Mouse (Mus musculus) forebrain, embryonic 10.5 days (tissue): ENCODE measurements around the gene Acvrl1. TPM values are rescaled to one million over a fixed set of nuclear protein-coding genes. Genes with fewer than 3 reads are reported as not detected.

ENCODE experiments used
- DNase-seq: peaks from one replicate; pipeline ENCODE4 v3.0.0-alpha.2; 2017; ENCODE audit warnings: low spot score; ENCODE audit errors: extremely low spot score
- H3K27ac ChIP-seq: fragments of 300-500 bp; sonication (generic); 2 replicates; pipeline ENCODE4 v1.5.1; 2016; ENCODE audit warnings: mild to moderate bottlenecking
- H3K27me3 ChIP-seq: fragments of 300-500 bp; sonication (generic); 2 replicates; pipeline ENCODE4 v1.6.1; 2016; ENCODE audit warnings: mild to moderate bottlenecking; ENCODE audit not compliant: poor library complexity, severe bottlenecking
- H3K36me3 ChIP-seq: fragments of 300-500 bp; sonication (generic); replicated peaks from 2 replicates; pipeline ENCODE4 v1.6.1; 2016; ENCODE audit warnings: mild to moderate bottlenecking, moderate library complexity
- H3K4me1 ChIP-seq: fragments of 300-500 bp; sonication (generic); 2 replicates; pipeline ENCODE4 v1.6.1; 2016
- H3K4me3 ChIP-seq: fragments of 300-500 bp; sonication (generic); 2 replicates; pipeline ENCODE4 v1.5.1; 2016; ENCODE audit warnings: mild to moderate bottlenecking, moderate library complexity
- H3K9me3 ChIP-seq: fragments of 300-500 bp; sonication (generic); 2 replicates; pipeline ENCODE4 v1.6.1; 2016; ENCODE audit warnings: mild to moderate bottlenecking, moderate library complexity
- WGBS: fragments of 180-500 bp; shearing (Covaris S2); methylation state at CpG from one replicate; pipeline ENCODE4 v1.1.7; 2016; 5-methylcytosine and 5-hydroxymethylcytosine counted together
- polyA plus RNA-seq: library from polyadenylated mRNA; unstranded; fragments of >200 nt; fragmentation: Nextera tagmentation; extraction: Ambion mirVana; gene quantifications from 2 replicates; pipeline ENCODE4 v1.2.1, GENCODE M21; 2016

The Acvrl1 gene
- polyA plus RNA-seq, 1 experiment from 2014 or later, result 8.0 TPM

DNA sequence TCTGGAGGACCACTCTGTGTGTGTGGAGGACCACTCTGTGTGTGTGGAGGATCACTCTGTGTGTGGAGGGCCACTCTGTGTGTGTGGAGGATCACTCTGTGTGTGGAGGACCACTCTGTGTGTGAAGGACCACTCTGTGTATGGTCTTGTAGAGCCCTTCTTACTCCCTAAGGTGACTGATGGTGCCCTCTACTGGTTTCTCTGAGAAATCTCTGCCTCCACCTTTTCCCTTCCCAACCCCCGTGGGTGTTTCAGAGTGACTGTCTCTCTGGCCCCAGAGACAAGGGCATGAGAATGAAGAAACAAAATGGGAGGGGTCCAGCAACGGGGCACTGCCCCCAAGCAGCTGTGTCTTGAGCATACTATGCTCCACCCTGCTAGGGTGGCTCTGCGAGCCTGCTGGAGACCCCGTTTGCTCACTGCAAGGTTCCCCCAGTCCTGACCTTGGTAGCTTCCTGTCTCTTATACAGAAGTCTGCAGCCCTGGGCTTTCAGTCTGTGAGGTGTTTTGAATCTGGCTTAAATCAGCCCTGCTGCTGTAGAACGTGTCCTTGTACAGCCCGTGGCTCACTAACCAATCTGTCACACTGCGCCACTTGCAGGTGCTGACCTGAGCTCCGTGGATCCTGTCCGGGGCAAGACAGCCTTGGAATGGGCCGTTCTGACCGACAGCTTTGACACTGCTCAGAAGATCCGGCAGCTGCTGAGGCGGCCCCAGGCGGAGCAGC, 9.8 kb upstream of the Acvrl1 start:
- Histone ChIP-seq H3K36me3 (no peaks in the 10 kb centered on the region), H3K27ac (peak overlapping the region; percentile 53), H3K4me3 (no peak overlapping the region), H3K4me1 (peaks cover 26% of the 10 kb centered on the region), H3K9me3 (peaks cover 3% of the 10 kb centered on the region; the same call in 1 of the 2 replicates), H3K27me3 (0 out of 2 replicates have a peak, but pooled peaks cover 11% of the 10 kb centered on the region)
- 64% methylated on average over 14 of the region's 14 CpGs for WGBS
- no peak for DNase-seq

DNA sequence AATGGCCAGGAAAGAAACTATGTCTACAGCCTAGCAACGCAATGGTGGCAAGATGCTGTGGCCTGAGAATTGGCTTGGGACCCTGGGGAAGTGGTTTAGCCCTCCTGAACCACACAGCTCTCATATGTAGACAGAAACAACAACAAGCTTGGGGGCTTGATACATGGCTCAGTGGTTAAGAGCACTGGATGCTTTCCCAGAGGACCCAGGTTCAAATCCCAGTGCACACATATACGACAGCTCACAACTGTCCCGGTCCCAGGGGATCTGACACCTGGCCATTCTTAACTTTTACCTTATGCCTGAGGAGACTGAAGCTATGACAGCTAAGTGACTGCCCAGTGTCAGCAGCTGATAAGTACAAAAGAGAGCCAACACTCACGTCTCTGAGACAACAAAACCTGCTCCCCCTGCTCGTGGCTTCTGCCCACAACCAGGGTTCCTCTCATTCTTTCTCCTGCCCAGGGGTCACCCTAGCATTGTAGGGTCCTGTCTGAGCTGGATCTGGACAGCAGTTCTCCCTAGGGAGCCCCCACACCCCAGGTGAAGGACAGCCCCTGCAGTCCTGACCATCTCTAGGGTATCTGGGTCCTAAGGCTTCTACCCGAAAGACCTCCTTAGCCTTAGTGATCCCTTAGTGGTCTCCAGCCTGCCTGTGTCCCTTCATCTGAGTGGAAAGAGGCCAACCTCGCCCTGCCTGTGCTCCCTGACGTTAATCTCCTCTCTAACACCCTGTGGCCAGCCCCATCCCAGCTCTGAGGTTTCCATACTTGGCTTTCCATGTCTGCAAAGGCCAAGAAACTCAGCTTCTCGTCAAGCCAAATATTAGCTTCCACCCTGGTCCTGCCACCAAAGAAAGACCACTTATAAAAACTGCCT, 6.7 kb upstream of the Acvrl1 start:
- Histone ChIP-seq H3K27me3 (peaks cover 20% of the 10 kb centered on the region), H3K4me1 (peaks cover 26% of the 10 kb centered on the region), H3K27ac (no peak overlapping the region), H3K4me3 (no peak overlapping the region), H3K36me3 (no peaks in the 10 kb centered on the region), H3K9me3 (no peaks in the 10 kb centered on the region)
- DNase-seq, result no peak
- WGBS, result 72% methylated on average over 9 of the region's 9 CpGs

- Histone ChIP-seq H3K4me1 (peaks cover 26% of the 10 kb centered on the region), H3K4me3 (no peak overlapping the region), H3K36me3 (no peaks in the 10 kb centered on the region), H3K27ac (no peak overlapping the region), H3K27me3 (peaks cover 26% of the 10 kb centered on the region), H3K9me3 (no peaks in the 10 kb centered on the region)
- DNase-seq, result no peak
- WGBS, result 30% methylated on average over 2 of the region's 2 CpGs
These were observed 6.1 kb upstream of the Acvrl1 start for GRCm38 (mm10) chr15:101122290-101122589.

DNA sequence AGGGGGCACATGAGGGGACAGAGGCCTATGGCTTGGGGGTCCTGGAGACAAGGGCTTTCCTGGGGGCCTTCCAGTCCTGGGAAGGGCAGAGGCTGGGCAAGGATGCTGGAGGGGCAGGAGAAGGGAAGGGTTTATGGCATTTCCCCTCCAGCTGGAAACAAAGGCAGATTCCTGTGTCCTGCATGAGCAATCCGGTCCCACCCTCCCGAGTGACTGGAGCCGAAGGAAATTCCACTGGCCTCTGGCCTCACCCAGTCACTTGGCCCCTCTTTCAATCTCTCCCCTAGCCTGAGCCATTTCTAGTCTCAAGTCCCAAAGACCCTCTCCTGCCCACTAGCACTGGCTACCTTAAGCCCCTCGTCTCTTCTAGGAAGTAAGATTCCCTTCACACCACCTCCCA, 5.1 kb upstream of the Acvrl1 start:
- peaks cover 31% of the 10 kb centered on the region for H3K4me1 ChIP-seq
- H3K36me3 ChIP-seq, result no peaks in the 10 kb centered on the region
- H3K4me3 ChIP-seq, result no peak overlapping the region
- no peak for DNase-seq
- H3K27ac ChIP-seq, result peak overlapping the region; percentile 58
- 76% methylated on average over 4 of the region's 4 CpGs for WGBS
- H3K9me3 ChIP-seq, result no peaks in the 10 kb centered on the region
- peaks cover 36% of the 10 kb centered on the region for H3K27me3 ChIP-seq

DNA sequence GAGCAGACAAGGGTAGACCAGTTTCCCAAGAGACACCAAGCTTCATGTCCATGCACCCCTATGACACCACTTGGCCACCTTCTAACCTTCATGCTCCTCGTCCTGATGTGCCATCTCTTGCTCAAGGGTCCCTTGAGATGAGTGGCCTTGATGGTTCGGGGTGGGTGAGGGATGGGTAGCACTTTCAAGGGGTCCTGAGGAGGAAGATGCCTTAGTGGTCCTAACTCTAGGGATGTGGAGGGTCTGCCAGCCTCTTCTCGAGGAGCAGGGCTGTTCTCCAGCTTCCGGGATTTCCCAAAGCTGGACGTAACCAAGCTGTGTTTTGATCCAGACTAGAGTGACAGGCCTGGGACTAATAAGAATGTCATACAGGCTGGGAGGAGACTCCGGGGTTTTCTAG, 2.8 kb upstream of the Acvrl1 start:
- no peak overlapping the region for H3K27ac ChIP-seq
- H3K9me3 ChIP-seq, result no peaks in the 10 kb centered on the region
- no peak for DNase-seq
- no peak overlapping the region for H3K4me3 ChIP-seq
- H3K27me3 ChIP-seq, result peaks cover 48% of the 10 kb centered on the region
- peaks cover 30% of the 10 kb centered on the region for H3K4me1 ChIP-seq
- WGBS, result 90% methylated on average over 6 of the region's 6 CpGs
- H3K36me3 ChIP-seq, result no peaks in the 10 kb centered on the region

DNA sequence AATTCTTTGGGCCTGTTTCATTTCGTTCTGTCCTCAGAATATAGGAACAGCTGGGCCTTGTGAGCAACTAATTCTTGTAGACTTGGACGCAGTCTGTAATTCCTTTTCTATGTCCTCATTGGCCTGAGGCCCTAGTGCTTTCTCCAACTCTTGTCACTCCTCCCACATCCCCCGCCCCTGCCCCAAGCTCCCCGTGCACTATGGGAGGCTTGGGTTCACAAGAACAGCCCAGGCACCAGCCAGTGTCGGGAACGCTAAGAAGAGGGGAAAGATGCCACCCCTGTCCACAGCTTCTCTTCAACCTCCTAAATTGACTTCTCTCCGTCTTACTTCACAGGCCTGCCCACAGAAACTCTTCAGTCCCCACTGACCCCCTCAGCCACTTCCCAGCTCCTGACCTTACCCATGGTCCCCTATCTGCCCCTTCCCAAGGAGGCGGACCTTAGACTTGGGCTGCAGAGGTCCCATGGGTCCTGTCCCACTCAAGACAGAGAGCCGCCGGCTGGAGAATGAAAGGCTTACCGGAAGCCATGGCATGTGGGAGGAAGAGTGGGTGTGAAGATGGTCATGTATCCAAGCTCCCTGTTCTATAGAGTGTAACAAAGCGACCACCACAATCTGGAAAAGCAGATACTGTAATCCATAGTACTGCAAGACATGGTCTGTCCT, 1.3 kb upstream of the Acvrl1 start:
- 76% methylated on average over 12 of the region's 12 CpGs for WGBS

DNA sequence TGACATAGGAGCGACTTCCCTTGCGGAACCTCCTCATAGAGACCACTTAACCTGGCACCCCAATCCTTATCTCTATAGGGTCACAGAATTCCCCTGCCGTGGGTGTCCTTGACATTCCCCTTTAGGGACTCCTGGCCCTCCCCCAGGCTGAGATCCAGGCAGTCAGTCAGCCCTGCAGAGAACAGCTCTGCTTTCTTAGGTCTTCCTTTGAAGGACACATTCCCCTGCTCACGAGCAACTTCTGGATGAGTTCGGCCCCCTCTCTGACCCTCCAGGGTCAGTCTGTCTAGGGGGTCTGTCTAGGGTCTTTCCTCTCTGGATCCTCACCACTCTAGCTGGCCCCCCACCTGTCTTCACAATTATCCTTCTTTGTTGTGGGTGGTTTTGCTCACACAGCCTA, 1.1 kb downstream of the Acvrl1 start:
- no peak for DNase-seq
- peak overlapping the region; percentile 48 for H3K4me3 ChIP-seq
- no peaks in the 10 kb centered on the region for H3K36me3 ChIP-seq
- no peaks in the 10 kb centered on the region for H3K9me3 ChIP-seq
- H3K4me1 ChIP-seq, result peaks cover 49% of the 10 kb centered on the region
- H3K27me3 ChIP-seq, result peaks cover 78% of the 10 kb centered on the region
- peak overlapping the region; percentile 67; the same call in 1 of the 2 replicates for H3K27ac ChIP-seq
- 33% methylated on average over 5 of the region's 5 CpGs for WGBS

More for the DNA sequence above, 1.3 kb upstream of the Acvrl1 start:
- Histone ChIP-seq H3K27ac (no peak overlapping the region), H3K9me3 (no peaks in the 10 kb centered on the region), H3K36me3 (no peaks in the 10 kb centered on the region), H3K4me1 (peaks cover 40% of the 10 kb centered on the region), H3K4me3 (no peak overlapping the region), H3K27me3 (peaks cover 62% of the 10 kb centered on the region)
- DNase-seq, result no peak

GRCm38 (mm10) chr15:101131498-101131897, 3.2 kb downstream of the Acvrl1 start:
- no peak overlapping the region for H3K4me3 ChIP-seq
- H3K27ac ChIP-seq, result no peak overlapping the region
- H3K27me3 ChIP-seq, result peaks cover 82% of the 10 kb centered on the region
- no peaks in the 10 kb centered on the region for H3K9me3 ChIP-seq
- no peaks in the 10 kb centered on the region for H3K36me3 ChIP-seq
- peaks cover 62% of the 10 kb centered on the region for H3K4me1 ChIP-seq
- 46% methylated on average over 11 of the region's 11 CpGs for WGBS
- DNase-seq, result no peak

DNA sequence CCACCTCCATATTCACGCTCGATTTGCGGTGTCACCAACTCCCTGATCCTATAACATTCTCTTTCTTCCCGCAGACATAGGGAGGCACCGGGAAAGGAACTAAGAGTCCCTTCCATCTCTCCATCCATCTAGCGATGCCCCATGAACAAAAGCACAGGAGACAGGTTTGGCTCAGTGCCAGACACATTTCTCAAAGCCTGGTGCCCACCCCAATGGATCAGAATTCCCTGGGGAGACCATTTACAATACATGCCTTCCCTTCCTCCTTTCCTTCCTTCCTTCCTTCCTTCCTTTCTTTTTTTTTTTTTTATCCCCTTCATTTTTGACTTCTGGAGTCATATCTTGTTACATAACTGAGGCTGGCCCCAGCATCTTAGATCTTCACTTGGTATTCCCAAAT, 3.7 kb downstream of the Acvrl1 start:
- no peak for DNase-seq
- no peak overlapping the region for H3K27ac ChIP-seq
- H3K36me3 ChIP-seq, result no peaks in the 10 kb centered on the region
- H3K9me3 ChIP-seq, result no peaks in the 10 kb centered on the region
- H3K4me3 ChIP-seq, result no peak overlapping the region
- peaks cover 78% of the 10 kb centered on the region for H3K27me3 ChIP-seq
- 78% methylated on average over 6 of the region's 6 CpGs for WGBS
- peaks cover 62% of the 10 kb centered on the region for H3K4me1 ChIP-seq

- DNase-seq, result no peak
- H3K9me3 ChIP-seq, result no peaks in the 10 kb centered on the region
These were observed 4.4 kb downstream of the Acvrl1 start for GRCm38 (mm10) chr15:101132761-101133160.

DNA sequence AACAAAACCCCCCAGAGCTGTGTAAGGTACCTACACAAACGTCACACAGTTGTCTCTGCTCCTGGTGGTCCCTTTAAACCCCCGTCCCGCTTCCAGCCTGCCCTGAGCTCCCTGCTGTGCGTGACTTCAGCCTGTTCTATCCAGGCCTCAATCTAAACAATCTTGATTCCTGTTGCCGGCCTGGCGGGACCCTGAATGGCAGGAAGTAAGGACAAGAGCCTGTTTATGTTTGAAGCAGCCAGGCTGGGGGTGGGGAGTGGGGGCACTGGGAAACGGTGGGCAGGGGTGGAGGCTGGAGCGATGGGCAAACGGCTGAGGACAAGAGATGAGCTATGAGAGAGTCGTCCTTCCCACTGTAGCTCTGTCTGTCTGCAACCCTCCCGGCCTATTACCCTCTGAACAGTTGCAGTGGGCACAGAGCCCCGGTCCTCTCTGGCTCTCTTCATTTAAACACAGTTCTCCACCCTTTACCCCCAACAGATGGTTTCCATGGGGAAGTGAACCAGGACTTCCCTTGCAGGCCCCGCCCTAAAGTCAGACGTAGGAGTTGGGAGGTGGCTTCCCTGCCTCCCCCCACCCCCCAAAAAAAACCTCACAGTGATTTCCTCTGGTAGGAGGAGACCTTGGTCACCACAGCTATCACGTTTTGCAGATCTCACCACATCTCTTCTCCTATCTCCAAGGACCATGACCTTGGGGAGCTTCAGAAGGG, 5.8 kb downstream of the Acvrl1 start:
- no peak for DNase-seq

More at GRCm38 (mm10) chr15:101132761-101133160, 4.4 kb downstream of the Acvrl1 start:
- 0 out of 2 replicates have a peak, but pooled peaks cover 3% of the 10 kb centered on the region for H3K36me3 ChIP-seq
- 82% methylated on average over 6 of the region's 6 CpGs for WGBS
- peak overlapping the region; percentile 48 for H3K27ac ChIP-seq
- H3K27me3 ChIP-seq, result peaks cover 70% of the 10 kb centered on the region
- no peak overlapping the region for H3K4me3 ChIP-seq
- peaks cover 62% of the 10 kb centered on the region for H3K4me1 ChIP-seq

GRCm38 (mm10) chr15:101135405-101135804, 7.1 kb downstream of the Acvrl1 start:
- peaks cover 58% of the 10 kb centered on the region for H3K27me3 ChIP-seq
- H3K9me3 ChIP-seq, result no peaks in the 10 kb centered on the region
- H3K27ac ChIP-seq, result peak overlapping the region; percentile 45
- H3K36me3 ChIP-seq, result 0 out of 2 replicates have a peak, but pooled peaks cover 3% of the 10 kb centered on the region
- 69% methylated on average over 8 of the region's 8 CpGs for WGBS
- no peak for DNase-seq
- peak overlapping the region; percentile 24 for H3K4me3 ChIP-seq
- H3K4me1 ChIP-seq, result peaks cover 56% of the 10 kb centered on the region

More for the DNA sequence above, 5.8 kb downstream of the Acvrl1 start:
- peaks cover 50% of the 10 kb centered on the region for H3K4me1 ChIP-seq
- no peaks in the 10 kb centered on the region for H3K9me3 ChIP-seq
- 0 out of 2 replicates have a peak, but pooled peaks cover 3% of the 10 kb centered on the region for H3K36me3 ChIP-seq
- peak overlapping the region; percentile 45 for H3K27ac ChIP-seq
- 35% methylated on average over 15 of the region's 15 CpGs for WGBS
- H3K4me3 ChIP-seq, result peak overlapping the region; percentile 24; the same call in 1 of the 2 replicates
- peaks cover 59% of the 10 kb centered on the region for H3K27me3 ChIP-seq
